ENCODE assay signal across 14 mouse cellular contexts in genomic region chr6:99135938-99136729, GRCm38 (mm10).
DNase-seq lines count a peak whose midpoint lies in the region; TF ChIP-seq lines count a peak whose summit lies in the region.
"Had no signal": no experiment of that assay in that cellular context is flagged by ENCODE, and none has a peak within 500 bp of the region (broad histone marks: within the 10 kb centered on the region; RNA-seq: fewer than 3 reads in every experiment).

No protein-coding gene starts in this region.

- WGBS in lung, adult 2 months, result 54% methylated on average over 11 of the region's 11 CpGs
- 17% methylated on average over 11 of the region's 11 CpGs for WGBS in limb, embryonic 10.5 days

- H3K4me3 ChIP-seq in gastrocnemius, adult 2 months, result no peak overlapping the region
- no peak overlapping the region for H3K4me3 ChIP-seq in lung, adult 2 months (replicated peaks; ENCODE audit: extremely low read depth, low read depth, low read length)
- H3K4me3 ChIP-seq in limb, embryonic 10.5 days, result no peak overlapping the region
- H3K4me3 ChIP-seq: stomach, embryonic 15.5 days had no signal

- intact Hi-C loops in gastrocnemius, adult 2 months (cut with DNase I), result no loop called here

- DNase-seq in gastrocnemius, adult 2 months, result no peak
- DNase-seq in gastrocnemius, postnatal 4 days (ENCODE audit: low spot score in 2 of 2), result no peak
- peak; percentile 23 for DNase-seq in lung, postnatal 10 days
- DNase-seq in lung, adult 2 months, result no peak
- no peak for DNase-seq in limb, embryonic 10.5 days (ENCODE audit: low spot score)
- DNase-seq in retina, postnatal 1 day, result peak; percentile 83
- DNase-seq in thymus, postnatal 10 days (ENCODE audit: low spot score in 2 of 2), result no peak
- DNase-seq in adipocyte (ENCODE audit: low spot score), result no peak
- DNase-seq: adrenal gland, postnatal 25 days; cerebellum, adult 9-11 months; heart, postnatal 14 days; left cerebral cortex, postnatal 4 days; right cerebral cortex, adult 18-20 months had no signal

- no peaks in the 10 kb centered on the region for H3K36me3 ChIP-seq in limb, embryonic 10.5 days
- H3K36me3 ChIP-seq: stomach, embryonic 15.5 days had no signal

- H3K9me3 ChIP-seq in limb, embryonic 10.5 days (replicated peaks), result no peaks in the 10 kb centered on the region
- H3K9me3 ChIP-seq: stomach, embryonic 15.5 days had no signal

- TF ChIP-seq CTCF in gastrocnemius, adult 2 months (IDR thresholded peaks at IDR 0.05), result no peak
- TF ChIP-seq CTCF in lung, adult 2 months (IDR thresholded peaks at IDR 0.05; ENCODE audit: insufficient read depth, low read length), result no peak

- H3K4me1 ChIP-seq in lung, adult 2 months (ENCODE audit: control insufficient read depth, insufficient read depth, low read length), result no peaks in the 10 kb centered on the region; the same call in none of the 2 replicates
- H3K4me1 ChIP-seq in limb, embryonic 10.5 days, result peaks cover 46% of the 10 kb centered on the region
- H3K4me1 ChIP-seq: stomach, embryonic 15.5 days had no signal

- peaks cover 7% of the 10 kb centered on the region; the same call in 1 of the 2 replicates for H3K27me3 ChIP-seq in limb, embryonic 10.5 days (ENCODE audit: low read depth, poor library complexity, severe bottlenecking)
- H3K27me3 ChIP-seq: stomach, embryonic 15.5 days had no signal

- H3K27ac ChIP-seq in gastrocnemius, adult 2 months, result peak overlapping the region; percentile 12; the same call in 1 of the 2 replicates
- H3K27ac ChIP-seq in limb, embryonic 10.5 days, result peak overlapping the region; percentile 6; the same call in 1 of the 2 replicates
- H3K27ac ChIP-seq: stomach, embryonic 15.5 days had no signal

- no peak for TF ChIP-seq POLR2A in lung, adult 2 months (IDR thresholded peaks at IDR 0.05; ENCODE audit: borderline replicate concordance, extremely low read depth, low read depth, low read length)

Comparison
In these comparisons a context has a peak if more than half of its experiments do, and no peak if none do; other contexts are left out.
1. DNase-seq: peak in lung, postnatal 10 days (single experiment) and retina, postnatal 1 day (single experiment); none in gastrocnemius, adult 2 months (single experiment), gastrocnemius, postnatal 4 days (0 of 2), lung, adult 2 months (single experiment), limb, embryonic 10.5 days (single experiment), thymus, postnatal 10 days (0 of 2) and adipocyte (single experiment).